Mouse (Mus musculus): Measurements from ENCODE around the gene Acox1.
A peak's percentile ranks its signal among the peaks of the same experiment; 100 is the strongest.

- TF ChIP-seq CHD1 (IDR thresholded peaks at IDR 0.05; ENCODE audit: low read depth, low read length) (no peak), POLR2A (IDR thresholded peaks at IDR 0.05; ENCODE audit: low read depth, low read length) (peak; percentile 30; the same call in 1 of the 2 replicates), MAZ (IDR thresholded peaks at IDR 0.05; ENCODE audit: low read depth, low read length) (no peak), CTCF (conservative IDR thresholded peaks at IDR 0.05 in 1 of 2, IDR thresholded peaks at IDR 0.05 in 1 of 2; ENCODE audit: low read depth in 2 of 2, low read length in 2 of 2) (peak; percentile 22 to 30; a peak in 3 of 4 replicates), EP300 (IDR thresholded peaks at IDR 0.05; ENCODE audit: low read length) (no peak), ELF1 (IDR thresholded peaks at IDR 0.05; ENCODE audit: low read depth, low read length) (peak; percentile 74), SMC3 (IDR thresholded peaks at IDR 0.05; ENCODE audit: low read depth, low read length) (no peak)
These were observed 3.6 kb downstream of the Acox1 start for GRCm38 (mm10) chr11:116195252-116195651.
